Mouse (Mus musculus) stomach, postnatal 0 days (tissue): Measurements from ENCODE around the gene Map4k1. TPM values are rescaled to one million over a fixed set of nuclear protein-coding genes. Genes with fewer than 3 reads are reported as not detected.

Experiments used
- ATAC-seq: fragments of 200-750 bp; cut with Nextera tagmentation; 2 replicates; pipeline ENCODE4 v1.8.0; 2017; ENCODE audit not compliant: low FRiP score, low TSS enrichment
- DNase-seq: peaks from one replicate; pipeline ENCODE4 v3.0.0-alpha.2; 2016; ENCODE audit warnings: low spot score
- H3K27ac ChIP-seq: fragments of 300-500 bp; sonication (generic); replicated peaks from 2 replicates; pipeline ENCODE4 v1.5.1; 2014; ENCODE audit warnings: mild to moderate bottlenecking, control low read depth
- H3K27me3 ChIP-seq: fragments of 300-500 bp; sonication (generic); 2 replicates; pipeline ENCODE4 v1.6.1; 2014; ENCODE audit warnings: low read length; ENCODE audit not compliant: control insufficient read depth, insufficient read depth
- H3K36me3 ChIP-seq: fragments of 300-500 bp; sonication (generic); 2 replicates; pipeline ENCODE4 v1.6.1; 2014; ENCODE audit warnings: low read length, mixed read lengths; ENCODE audit not compliant: control insufficient read depth, insufficient read depth
- H3K4me1 ChIP-seq: fragments of 300-500 bp; sonication (generic); replicated peaks from 2 replicates; pipeline ENCODE4 v1.6.1; 2014; ENCODE audit warnings: antibody characterized with exemption; ENCODE audit not compliant: control insufficient read depth, insufficient read depth
- H3K4me2 ChIP-seq: fragments of 300-500 bp; sonication (generic); replicated peaks from 2 replicates; pipeline ENCODE4 v1.6.1; 2014; ENCODE audit warnings: low read depth, mild to moderate bottlenecking, control low read depth, moderate library complexity
- H3K4me3 ChIP-seq: fragments of 300-500 bp; sonication (generic); 2 replicates; pipeline ENCODE4 v1.5.1; 2014; ENCODE audit warnings: low read depth, low read length, control low read depth
- H3K9ac ChIP-seq: fragments of 300-500 bp; sonication (generic); 2 replicates; pipeline ENCODE4 v1.6.1; 2014; ENCODE audit warnings: mild to moderate bottlenecking, low read length, control low read depth, mixed read lengths
- H3K9me3 ChIP-seq: fragments of 300-500 bp; sonication (generic); 2 replicates; pipeline ENCODE4 v1.6.1; 2016; ENCODE audit warnings: low read length; ENCODE audit not compliant: control insufficient read depth
- CTCF ChIP-seq: IDR thresholded peaks from 2 replicates; pipeline ENCODE4 v1.5.1; 2016; ENCODE audit warnings: antibody characterized with exemption, low read depth, mild to moderate bottlenecking, moderate library complexity
- EP300 ChIP-seq: optimal IDR thresholded peaks from 2 replicates; pipeline ENCODE3; 2016; ENCODE audit warnings: antibody characterized with exemption
- WGBS: fragments of 180-500 bp; shearing (Covaris S2); extraction: QIAGEN DNeasy Blood & Tissue Kit; methylation state at CpG from one replicate; pipeline ENCODE4 v1.1.7; 2014; 5-methylcytosine and 5-hydroxymethylcytosine counted together
- polyA plus RNA-seq: library from polyadenylated mRNA; unstranded; fragments of >200 nt; fragmentation: Nextera tagmentation; extraction: Ambion mirVana; gene quantifications from 2 replicates; pipeline ENCODE4 v1.2.1, GENCODE M21; 2015

Gene Map4k1
- polyA plus RNA-seq, 1 experiment from 2014 or later, result 3.6 TPM

GRCm38 (mm10) chr7:28945416-28946270 lies 36.2 kb upstream of the Map4k1 start:
- Histone ChIP-seq H3K9ac (peak overlapping the region; percentile 35), H3K4me1 (peaks cover 37% of the 10 kb centered on the region), H3K27ac (peak overlapping the region; percentile 83), H3K27me3 (no peaks in the 10 kb centered on the region), H3K4me2 (peak overlapping the region; percentile 17; the same call in 1 of the 2 replicates), H3K4me3 (no peak overlapping the region), H3K36me3 (no peaks in the 10 kb centered on the region), H3K9me3 (no peaks in the 10 kb centered on the region)
- DNase-seq (no peak), ATAC-seq (peak; percentile 21; the same call in 1 of the 2 replicates)
- 23% methylated on average over 10 of the region's 10 CpGs for WGBS
- TF ChIP-seq EP300 (peak; percentile 73), CTCF (no peak)

- Histone ChIP-seq H3K36me3 (no peaks in the 10 kb centered on the region), H3K4me3 (no peak overlapping the region), H3K9ac (no peak overlapping the region), H3K27ac (peak overlapping the region; percentile 83), H3K27me3 (no peaks in the 10 kb centered on the region), H3K4me1 (peaks cover 36% of the 10 kb centered on the region), H3K4me2 (no peak overlapping the region), H3K9me3 (no peaks in the 10 kb centered on the region)
- TF ChIP-seq EP300 (no peak), CTCF (no peak)
- ATAC-seq (no peak), DNase-seq (no peak)
- 39% methylated on average over 1 of the region's 1 CpGs for WGBS
These were observed 35.6 kb upstream of the Map4k1 start for GRCm38 (mm10) chr7:28946271-28946610.

- Histone ChIP-seq H3K27ac (peak overlapping the region; percentile 77), H3K4me1 (peaks cover 40% of the 10 kb centered on the region), H3K36me3 (no peaks in the 10 kb centered on the region), H3K9me3 (no peaks in the 10 kb centered on the region), H3K4me3 (no peak overlapping the region), H3K27me3 (no peaks in the 10 kb centered on the region), H3K9ac (no peak overlapping the region), H3K4me2 (no peak overlapping the region)
- WGBS, result 80% methylated on average over 7 of the region's 7 CpGs
- TF ChIP-seq CTCF, result no peak
- no peak for TF ChIP-seq EP300
- ATAC-seq (no peak), DNase-seq (no peak)
These were observed 33.1 kb upstream of the Map4k1 start for GRCm38 (mm10) chr7:28948746-28949145.

GRCm38 (mm10) chr7:28949298-28949697 lies 32.6 kb upstream of the Map4k1 start:
- WGBS, result 43% methylated on average over 2 of the region's 2 CpGs
- Histone ChIP-seq H3K9ac (no peak overlapping the region), H3K4me2 (peak overlapping the region; percentile 6; the same call in 1 of the 2 replicates), H3K4me1 (peaks cover 40% of the 10 kb centered on the region), H3K9me3 (no peaks in the 10 kb centered on the region), H3K27me3 (no peaks in the 10 kb centered on the region), H3K36me3 (no peaks in the 10 kb centered on the region), H3K4me3 (no peak overlapping the region), H3K27ac (peak overlapping the region; percentile 77)
- ATAC-seq (no peak), DNase-seq (no peak)
- TF ChIP-seq EP300, result no peak
- TF ChIP-seq CTCF, result no peak

- TF ChIP-seq CTCF (no peak), EP300 (no peak)
These were observed 31.4 kb upstream of the Map4k1 start for GRCm38 (mm10) chr7:28950346-28951037.

GRCm38 (mm10) chr7:28951764-28952163 lies 30.1 kb upstream of the Map4k1 start:
- no peaks in the 10 kb centered on the region for H3K27me3 ChIP-seq
- no peak for TF ChIP-seq EP300
- no peak for TF ChIP-seq CTCF
- no peak overlapping the region for H3K4me2 ChIP-seq
- H3K9ac ChIP-seq, result no peak overlapping the region
- ATAC-seq (no peak), DNase-seq (no peak)
- no peaks in the 10 kb centered on the region for H3K9me3 ChIP-seq
- no peaks in the 10 kb centered on the region; the same call in 1 of the 2 replicates for H3K36me3 ChIP-seq
- no peak overlapping the region for H3K4me3 ChIP-seq
- peaks cover 28% of the 10 kb centered on the region for H3K4me1 ChIP-seq
- peak overlapping the region; percentile 81 for H3K27ac ChIP-seq
- 28% methylated on average over 2 of the region's 2 CpGs for WGBS

More at GRCm38 (mm10) chr7:28950346-28951037, 31.4 kb upstream of the Map4k1 start:
- Histone ChIP-seq H3K27ac (peak overlapping the region; percentile 59; the same call in 1 of the 2 replicates), H3K4me3 (no peak overlapping the region), H3K36me3 (no peaks in the 10 kb centered on the region; the same call in 1 of the 2 replicates), H3K4me1 (peaks cover 34% of the 10 kb centered on the region), H3K4me2 (no peak overlapping the region), H3K9ac (no peak overlapping the region), H3K9me3 (no peaks in the 10 kb centered on the region), H3K27me3 (no peaks in the 10 kb centered on the region)
- ATAC-seq, result no peak
- no peak for DNase-seq
- 76% methylated on average over 10 of the region's 10 CpGs for WGBS
